Mouse (Mus musculus): ENCODE measurements around the gene Alg5.
A peak's percentile ranks its signal among the peaks of the same experiment; 100 is the strongest.
"Not testable (repeated sequence)": the region's sequence is repeated elsewhere in the genome, so short reads cannot be mapped to it uniquely, and the experiment has no call there.

Gene Alg5

DNA sequence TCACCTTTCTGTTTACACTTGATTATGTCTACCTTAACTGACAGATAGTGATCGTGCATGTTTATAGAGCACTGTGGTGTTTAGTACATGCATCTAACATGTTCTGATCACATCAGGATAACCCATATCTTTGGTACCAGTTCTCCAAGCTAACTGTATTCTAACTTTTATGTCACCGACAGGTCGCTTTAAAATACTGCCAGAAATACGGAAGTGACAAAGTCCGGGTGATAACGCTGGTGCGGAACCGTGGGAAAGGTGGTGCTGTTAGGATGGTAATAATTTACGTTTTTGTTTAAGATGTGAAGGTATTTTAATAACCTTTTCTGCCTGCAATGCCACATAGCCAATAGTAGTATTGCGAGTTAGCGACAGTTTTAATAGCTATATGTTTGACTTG, 6.6 kb downstream of the Alg5 start:
- no peak for DNase-seq

DNA sequence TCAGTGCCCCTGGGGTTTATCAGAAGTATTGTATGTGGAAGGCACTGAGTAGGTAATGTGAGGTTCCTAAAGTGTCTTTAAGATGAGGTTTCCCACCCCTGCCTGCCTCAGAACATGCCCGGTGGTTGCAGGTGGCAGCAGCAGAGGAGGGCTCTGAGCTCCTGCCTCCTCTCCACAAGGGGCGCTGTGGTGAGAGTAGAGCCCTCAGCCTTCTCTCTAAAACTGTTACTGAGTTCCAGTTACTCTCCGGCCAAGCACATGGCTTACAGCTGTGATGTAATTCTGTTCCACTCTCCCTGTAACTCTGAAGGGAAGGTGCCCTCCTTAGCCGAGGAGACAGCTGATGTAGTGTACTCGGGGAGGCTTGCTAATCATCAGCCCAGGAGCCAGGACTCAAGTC, 10.5 kb downstream of the Alg5 start:
- DNase-seq: peak; percentile 45

DNA sequence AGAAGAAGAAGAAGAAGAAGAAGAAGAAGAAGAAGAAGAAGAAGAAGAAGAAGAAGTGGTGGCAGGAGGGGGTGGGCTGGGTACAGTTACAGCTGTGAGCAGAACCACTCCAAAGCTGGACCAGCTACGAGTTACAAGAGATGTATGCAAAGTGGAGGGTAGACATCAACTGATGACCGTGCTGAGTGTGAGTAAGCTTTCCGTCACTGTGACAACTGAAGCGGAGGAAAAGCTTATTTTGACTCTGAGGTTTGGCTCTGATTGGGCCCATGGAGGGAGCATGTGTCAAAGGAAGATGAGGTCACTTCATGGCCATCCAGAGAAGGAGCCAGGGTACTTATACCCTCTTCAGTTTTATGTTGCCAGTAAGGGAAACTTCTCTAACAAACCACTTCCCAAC, 18.1 kb downstream of the Alg5 start:
- no peak for DNase-seq

DNA sequence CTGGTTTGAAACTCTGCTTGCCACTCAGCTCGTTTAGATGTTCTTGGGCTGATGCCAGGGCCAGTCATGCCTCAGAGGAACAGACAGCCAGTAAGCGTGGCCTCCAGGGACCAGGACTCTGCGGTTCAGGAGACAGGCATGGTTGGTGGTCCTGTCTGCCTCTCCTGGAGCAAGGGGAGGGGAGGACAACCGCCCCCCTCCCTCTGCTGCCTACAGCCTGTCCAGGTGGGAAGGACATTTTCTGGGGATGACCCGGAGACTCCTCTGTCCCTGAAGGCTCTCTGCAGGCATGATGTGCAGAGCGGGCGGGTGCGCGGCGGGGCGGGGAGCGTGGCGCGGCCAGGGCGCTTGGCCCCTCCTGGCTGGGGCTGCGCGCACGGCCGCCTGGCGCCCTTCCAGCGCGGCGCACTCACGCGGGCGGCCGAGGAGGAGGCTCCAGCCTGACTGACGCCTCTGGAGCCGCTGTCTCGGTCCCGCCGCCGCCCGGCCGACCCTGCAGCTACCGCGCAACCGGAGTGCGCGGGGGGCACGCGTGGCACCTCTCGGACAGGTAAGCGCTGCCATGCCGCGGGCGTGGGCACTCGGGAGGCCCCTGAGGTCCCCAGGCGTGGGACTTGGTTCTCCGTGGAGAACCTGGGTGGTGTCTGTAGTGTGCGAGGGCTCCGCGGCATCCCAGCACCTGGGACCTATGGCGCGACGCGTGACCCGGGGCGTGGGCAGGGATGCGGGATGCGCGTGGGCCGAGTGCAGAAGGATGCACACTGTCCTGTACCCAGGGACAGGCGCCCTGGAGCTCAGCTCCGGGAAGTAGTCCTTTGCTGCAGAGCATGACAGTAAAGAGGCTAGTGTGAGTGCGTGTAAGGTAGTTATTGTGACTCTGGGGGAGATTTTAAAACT, 20.1 kb downstream of the Alg5 start, which contains the start of gene Smad9:
Gene Smad9, plus strand, starts transcription at position 438 of the 897 bp plus-strand sequence.
- DNase-seq: peak; percentile 64

DNA sequence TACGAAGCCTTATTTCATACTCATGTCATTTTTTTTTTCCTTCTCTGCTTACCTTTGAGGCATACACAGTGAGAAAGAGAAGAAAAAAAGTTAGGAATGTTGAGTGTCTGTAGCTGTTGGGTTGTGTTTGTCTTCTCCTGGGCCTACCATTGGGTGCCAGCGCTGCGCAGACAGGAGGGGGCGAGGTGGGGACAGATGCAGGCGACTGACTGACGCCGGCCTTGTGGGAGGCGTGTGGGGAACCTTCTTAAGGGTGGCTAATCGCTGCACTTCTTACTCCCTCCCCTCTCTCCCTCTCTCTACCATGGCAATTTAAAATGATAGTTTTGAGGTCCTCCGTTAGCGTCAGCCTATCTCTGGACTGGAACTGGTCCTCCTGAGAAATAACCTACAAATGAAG, 20.7 kb downstream of the Alg5 start:
- DNase-seq: no peak

DNA sequence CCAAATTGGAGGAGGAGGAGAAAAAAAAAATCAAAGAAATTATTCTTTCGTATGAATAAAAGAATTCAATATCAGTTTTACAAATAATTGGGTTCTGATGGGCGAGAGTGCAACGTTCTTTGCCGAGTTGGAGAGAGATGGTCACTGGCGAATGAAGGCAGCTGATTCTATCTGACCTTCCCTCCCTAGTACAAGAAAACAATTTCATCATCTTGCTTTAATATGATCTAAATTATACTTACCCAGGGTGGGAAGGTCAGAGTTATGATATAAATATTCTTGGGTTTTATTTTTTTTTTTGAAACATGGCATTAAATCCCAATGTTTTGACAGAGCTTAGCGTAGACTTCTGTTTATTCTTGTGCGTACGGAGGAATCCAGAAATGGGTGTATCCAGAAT, 22.1 kb downstream of the Alg5 start:
- DNase-seq: no peak

DNA sequence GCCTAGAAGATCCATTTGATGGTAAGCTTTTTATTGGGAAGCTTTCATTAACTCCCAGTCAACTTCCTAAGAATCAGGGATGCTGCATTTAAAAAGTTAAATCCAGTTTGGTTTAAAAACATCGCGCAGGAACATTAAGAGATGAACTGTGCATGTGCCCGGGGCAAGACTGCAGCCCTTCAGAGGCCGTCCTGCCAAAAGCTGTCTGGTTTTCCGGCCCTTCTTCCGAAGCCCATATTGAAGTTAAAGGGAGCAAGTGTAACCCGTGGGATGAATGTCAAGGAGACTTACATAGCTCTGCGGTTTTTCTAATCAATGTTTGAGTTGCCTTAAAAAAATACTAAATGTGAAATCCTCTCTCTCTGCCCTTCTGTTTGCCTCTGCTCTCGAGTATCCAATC, 23.9 kb downstream of the Alg5 start:
- no peak for DNase-seq

DNA sequence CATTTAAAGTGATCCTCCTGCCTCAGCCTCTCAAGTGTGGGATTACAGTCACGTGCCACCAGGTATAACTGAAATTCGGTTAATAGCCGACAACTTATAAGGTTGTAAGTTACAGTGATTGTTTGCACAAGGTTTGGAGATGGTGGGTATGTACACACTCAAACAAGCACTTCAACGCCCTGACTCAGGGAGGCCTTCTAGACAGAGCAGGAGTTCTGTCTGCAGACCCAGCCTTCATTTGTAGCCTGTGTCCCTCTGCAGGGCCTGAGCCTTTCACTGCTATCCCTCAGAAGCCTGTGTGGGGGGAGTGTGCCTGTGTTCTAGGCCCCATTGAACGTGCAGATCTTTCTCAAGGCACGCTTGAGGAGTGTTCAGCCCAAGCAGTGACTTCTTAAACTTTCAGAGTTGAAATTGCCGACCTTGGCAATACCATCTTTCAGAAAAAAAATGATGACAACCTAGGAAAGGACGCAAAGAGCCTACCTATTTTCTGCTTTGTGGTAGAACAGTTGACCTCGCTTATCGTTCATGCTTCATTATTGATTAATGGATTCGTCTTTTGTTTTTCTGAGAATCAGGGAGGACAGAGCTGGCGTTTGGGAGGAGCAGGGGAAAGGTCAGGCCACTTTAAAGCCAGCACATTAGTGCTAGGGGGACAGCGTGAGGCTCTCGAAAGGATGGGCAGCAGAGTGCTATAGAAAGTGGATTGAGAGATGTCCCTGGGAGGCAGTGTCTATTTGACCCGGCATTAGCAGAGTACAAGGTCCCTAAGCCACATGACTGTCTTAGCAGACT, 25.2 kb downstream of the Alg5 start:
- DNase-seq: no peak

DNA sequence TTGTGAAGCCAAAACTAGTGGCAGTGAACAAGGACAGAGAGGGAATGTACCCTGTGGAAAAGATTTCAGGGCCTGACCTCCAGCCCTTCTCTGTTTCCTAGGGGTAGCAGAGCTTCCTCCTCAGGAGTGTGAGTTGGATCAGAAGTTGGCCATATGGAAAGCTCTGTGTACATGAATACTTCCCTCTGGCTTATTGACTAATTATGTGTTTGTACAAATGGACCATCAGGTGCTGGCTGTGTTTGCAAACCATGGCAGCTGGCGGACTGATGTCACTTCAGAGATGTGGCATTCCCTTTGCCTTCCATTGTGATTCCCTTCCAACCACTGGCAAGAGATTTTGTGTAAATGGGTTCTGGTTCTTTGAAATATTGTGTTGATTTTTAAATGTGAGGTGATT, 25.9 kb downstream of the Alg5 start:
- no peak for DNase-seq

DNA sequence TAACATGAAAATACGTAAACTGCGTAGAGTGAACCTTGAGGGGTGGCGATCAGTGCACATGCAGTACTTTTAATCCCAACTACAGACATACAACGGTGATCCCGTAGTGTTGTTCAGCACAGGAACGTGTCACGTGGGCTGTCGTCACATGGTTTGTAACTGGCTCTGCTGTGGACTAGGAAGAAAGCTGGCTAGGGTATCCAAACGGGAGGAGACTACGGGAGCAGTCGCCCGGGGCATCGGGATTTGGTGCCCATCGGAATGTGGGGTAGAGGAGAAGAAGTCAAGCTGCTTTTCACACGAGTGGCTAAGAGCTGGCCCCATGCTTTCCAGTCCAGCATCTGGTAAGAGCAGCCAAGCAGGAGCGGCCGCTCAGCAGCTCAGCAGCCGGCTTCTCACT, 29.1 kb downstream of the Alg5 start:
- peak; percentile 9 for DNase-seq

DNA sequence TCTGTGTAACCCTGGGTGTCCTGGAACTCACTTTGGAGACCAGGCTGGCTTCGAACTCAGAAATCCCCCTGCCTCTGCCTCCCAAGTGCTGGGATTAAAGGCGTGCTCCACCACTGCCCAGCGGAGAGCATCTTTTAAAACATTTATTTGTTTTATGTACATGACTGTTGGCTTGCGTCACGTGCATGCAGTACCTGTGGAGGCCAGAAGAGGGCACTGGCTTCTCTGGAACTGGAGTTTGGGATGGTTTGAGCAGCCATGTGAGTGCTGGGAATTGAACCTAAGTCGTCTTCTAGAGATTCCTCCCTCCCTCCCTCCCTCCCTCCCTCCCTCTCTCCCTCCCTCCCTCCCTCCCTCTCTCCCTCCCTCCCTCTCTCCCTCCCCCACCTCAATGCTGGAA, 30.2 kb downstream of the Alg5 start:
- not testable (repeated sequence) for DNase-seq

DNA sequence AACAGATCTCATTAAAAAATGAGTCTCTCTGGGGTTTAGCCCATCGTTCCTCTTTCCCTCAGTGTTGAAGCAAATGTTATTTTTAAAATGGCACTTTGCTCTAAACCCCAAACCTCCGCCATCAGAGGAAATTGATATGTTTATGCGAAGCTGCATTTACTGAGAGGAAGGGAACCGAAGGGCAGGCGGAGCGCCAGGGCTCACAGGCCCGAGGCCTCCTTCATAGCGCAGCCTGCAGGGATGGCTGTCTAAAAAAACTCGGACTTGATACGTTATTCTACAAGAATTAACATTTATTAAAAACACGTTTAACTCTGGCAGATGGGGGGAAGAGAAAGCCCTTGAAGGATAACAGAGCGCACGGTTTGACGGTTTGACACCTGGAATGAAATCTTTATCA, 30.7 kb downstream of the Alg5 start:
- no peak for DNase-seq

DNA sequence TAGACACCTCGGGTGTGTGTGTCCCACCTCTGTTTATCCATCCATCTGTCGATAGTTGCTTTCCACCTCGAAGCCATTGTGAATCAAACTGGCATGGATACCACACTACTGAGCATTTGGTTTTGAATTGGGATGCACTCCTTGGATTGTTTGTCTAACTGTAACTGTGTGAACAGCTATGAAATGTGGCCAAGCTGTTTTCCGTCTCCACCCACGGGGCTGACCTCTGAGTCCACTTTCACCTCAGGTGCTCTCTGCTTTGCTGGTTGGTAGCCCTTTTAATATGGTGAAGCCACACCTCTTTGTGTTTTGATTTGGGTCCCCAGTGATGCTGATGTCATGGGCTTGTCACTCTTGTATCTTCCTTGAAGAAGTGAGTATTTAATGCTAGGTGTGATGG, 31.5 kb downstream of the Alg5 start:
- no peak for DNase-seq

DNA sequence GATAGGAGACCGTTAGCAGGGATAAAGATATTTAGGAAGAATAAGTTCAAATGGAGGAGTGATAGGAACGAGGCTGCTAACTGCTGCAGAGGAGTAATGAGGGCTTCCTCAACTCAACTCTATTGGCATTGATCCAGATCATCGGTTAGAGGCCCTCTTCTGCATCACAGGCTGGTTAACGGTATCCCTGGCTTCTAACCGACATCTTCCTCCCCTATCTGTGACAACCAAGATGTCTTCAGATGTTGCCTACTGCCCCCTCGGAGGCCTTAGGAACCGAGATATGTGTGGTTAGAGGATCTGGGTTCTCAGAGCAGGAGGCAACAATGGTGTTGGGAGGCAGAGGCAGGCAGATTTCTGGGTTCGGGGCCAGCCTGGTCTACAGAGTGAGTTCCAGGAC, 33.3 kb downstream of the Alg5 start:
- no peak for DNase-seq

DNA sequence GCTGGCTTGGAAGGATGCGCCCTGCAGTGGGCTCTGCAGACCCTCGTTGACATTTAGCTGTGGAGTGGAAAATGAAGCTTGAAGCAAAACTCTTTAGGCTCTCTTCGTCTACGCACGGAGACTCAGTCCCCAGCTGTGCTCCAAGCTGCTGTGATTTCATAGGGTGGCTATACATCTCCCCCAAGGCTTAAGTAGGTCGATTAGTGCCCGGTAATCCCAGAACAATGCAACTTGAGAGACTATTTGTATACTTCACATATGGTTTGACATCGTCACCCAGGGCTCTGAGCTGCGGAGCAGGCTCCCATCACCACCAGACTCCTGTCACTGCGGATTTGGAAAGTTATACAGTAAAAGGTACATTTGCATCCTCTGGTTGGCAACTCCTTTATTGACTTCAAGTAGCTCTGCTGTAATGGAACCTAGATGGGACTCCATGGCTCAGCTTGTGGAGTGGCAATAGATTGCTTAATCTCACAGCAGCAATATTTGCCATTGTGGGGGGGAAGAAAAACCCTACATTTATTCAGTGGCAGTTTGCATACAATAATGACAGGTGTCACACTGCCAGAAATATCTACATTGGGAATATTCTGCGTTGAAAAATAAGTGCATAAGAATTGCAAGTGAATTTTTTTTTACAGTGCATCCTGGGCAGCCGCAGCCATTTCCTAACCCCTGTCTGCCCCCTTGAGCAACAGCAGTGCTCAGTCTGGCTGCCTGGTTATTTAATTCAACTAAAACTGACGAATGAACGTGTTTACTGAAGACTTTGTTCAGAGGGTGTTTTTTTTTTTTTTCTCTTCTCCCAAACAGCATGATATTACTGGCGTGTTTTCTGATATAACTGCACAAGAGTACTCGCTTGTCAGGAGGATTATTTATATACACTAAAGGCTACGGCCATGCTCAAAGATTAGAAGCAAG, 34.3 kb downstream of the Alg5 start:
- DNase-seq: no peak

DNA sequence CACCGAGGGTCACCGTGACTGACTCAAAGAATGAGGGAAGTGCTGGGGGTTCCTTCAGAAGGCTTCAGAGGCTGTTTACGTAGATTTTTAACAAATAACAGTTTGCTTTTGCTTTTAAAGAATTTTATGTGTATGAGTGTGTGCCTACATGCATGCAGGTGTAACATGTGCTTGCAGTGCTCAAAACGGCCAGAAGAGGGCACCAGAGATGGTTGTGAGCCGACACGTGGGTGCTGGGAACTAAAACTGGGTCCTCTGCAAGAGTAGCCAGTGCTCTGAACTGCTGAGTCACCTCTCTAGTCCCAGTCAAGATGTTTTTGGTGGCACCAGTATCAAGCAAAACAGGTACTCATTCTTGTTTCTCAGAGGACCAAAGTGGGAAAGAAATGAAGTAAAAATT, 38.3 kb downstream of the Alg5 start:
- no peak for DNase-seq

DNA sequence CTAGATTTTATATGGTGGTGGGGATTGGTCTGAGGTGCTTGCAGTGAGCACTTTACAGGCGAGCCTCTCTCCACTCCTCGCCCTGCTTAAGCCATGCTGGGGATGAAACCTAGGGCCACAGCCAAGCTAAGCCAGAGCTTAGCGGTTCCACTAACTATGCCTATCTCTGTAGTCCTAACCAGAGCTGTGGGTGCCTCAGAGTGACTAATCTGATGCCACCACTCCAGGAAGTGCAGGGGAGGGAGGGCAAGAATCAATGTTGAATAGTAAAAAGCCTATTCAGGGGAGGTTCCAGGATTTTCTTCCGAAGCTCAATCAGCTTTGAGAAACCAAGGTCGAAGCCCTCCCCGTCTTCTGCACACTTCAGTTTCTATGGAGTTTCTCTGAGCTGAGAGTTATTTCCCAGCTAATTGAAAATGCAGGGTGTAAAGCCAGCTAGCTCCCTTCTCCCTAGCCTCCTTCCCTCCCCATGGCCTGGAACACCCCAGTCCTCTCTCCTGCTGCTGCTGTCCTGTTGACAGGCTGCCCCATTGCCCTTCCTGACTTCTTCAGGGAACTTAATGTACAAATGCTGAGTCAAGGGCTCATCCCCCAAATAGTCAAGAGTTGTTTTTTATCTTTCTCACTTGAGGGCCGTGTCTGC, 40.8 kb downstream of the Alg5 start:
- no peak for DNase-seq

DNA sequence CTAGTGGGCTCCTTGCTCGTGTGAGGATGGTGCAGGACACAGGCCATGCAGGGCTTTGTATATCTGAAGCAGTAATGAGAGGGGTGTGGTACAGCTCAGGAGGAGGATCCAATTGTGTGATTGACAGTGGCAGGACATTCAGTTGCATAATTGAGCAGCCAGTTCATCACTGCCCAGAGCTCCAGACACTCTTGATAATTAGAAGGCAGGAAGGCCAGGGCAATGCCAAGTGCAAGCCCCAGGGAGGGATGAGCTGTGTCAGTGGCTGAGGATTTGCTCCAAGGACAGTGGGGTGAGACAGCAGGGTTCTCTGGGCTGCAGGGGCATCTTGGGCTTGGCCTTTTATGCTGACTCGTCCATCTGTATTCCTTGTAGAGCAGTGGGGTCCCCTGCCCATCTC, 55.3 kb downstream of the Alg5 start:
- DNase-seq: no peak

DNA sequence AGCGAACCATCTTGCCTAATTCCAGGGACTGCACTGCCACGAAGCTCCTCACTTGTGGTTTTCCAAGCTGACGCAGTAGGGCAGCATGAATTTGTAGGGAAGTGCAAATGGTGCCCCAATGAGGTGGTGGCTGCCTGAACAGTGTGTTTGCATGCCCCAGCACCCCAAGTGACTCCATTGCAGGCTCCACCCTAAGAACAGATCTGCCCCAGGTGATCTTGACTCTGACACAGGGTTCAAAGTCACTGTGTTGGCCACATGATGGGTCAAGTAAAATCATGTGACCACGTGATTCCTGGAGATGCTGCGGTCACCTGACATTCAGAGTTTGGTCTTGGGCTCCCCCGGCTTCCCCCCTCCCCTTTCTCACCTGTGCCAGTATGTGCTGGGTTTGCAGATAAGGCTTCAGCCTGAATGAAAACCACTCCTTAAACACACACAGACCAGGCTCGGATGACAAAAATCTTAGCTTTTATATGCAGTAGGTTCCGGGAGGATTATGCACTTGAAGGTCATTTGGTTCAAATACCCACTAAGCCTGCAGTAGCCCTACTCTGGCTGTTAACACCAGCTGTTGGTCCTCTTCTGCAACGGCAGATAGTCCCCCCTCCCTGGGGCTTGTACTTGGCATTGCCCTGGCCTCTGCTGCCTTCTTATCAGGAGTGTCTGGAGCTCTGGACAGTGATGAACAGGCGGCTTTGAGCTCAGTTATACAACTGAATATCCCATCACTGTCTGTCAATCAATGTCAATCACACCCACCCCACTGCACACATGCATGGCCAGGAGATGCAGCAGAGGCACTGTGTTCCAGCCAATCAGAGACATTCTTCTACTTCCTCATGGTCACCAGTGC, 56.7 kb downstream of the Alg5 start:
- DNase-seq: no peak

DNA sequence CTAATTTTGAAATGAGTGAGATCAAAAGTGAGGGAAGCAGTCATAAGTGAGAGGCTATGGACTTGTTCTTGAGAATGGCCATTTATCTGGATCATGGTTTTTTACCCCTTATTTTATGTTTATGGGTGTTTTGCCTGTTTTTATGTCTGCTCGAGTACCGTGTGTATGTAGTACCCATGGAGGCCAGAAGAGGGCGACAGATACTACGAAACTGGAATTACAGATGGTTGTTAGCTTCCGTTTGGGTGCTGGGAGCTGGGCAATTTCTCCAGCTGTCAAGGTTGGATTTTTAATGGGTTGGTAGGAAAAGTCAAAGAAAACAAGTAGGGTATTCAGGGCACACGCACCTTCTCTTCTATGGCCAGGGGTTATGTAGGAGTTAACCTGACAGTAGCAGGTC, 58.4 kb downstream of the Alg5 start:
- no peak for DNase-seq

DNA sequence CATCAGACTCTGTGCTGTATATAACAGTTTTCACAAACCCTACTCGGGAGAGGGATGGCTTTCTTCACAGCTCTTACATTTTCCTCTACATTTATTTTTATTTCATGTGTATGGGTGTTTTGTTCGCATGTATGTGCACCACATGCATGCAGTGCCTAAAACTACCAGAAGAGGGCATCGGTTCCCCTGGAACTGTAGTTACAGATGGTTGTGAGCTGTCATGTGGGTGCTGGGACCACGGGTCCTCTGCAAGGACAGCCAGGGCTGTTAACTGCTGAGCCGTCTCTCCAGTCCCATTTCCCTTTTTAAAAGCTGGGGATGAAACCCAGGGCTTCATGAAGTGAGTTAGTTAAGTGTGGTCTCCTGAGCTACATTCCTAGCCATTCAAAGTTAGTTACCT, 60.0 kb downstream of the Alg5 start:
- no peak for DNase-seq

DNA sequence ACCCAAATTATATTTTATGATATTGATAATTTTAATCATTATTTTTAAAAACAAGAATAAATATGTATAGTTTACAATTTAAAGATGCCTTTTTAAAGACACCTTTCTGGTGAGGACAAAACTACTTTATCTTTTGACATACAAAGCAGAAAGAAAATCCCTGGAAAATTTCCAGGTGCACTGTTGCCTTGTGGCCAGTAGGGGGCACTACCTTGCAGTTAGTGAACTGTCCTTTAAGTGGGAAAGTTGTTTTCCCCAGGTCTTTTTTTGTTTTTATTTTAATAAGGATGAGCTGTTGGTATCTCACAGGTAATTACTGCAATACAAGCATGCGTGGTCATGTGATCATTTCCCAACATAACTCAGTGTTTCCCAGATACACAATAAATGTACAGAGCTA, 60.5 kb downstream of the Alg5 start:
- DNase-seq: no peak

All from right cerebral cortex, postnatal 4 days (tissue).